Mouse (Mus musculus) forebrain, embryonic 10.5 days (tissue): Measurements from ENCODE around the gene Rreb1. TPM values are rescaled to one million over a fixed set of nuclear protein-coding genes. Genes with fewer than 3 reads are reported as not detected.
A peak's percentile ranks its signal among the peaks of the same experiment; 100 is the strongest.

Source experiments
- DNase-seq: peaks from one replicate; pipeline ENCODE4 v3.0.0-alpha.2; 2017; ENCODE audit warnings: low spot score; ENCODE audit errors: extremely low spot score
- H3K27ac ChIP-seq: fragments of 300-500 bp; sonication (generic); 2 replicates; pipeline ENCODE4 v1.5.1; 2016; ENCODE audit warnings: mild to moderate bottlenecking
- H3K27me3 ChIP-seq: fragments of 300-500 bp; sonication (generic); 2 replicates; pipeline ENCODE4 v1.6.1; 2016; ENCODE audit warnings: mild to moderate bottlenecking; ENCODE audit not compliant: poor library complexity, severe bottlenecking
- H3K36me3 ChIP-seq: fragments of 300-500 bp; sonication (generic); replicated peaks from 2 replicates; pipeline ENCODE4 v1.6.1; 2016; ENCODE audit warnings: mild to moderate bottlenecking, moderate library complexity
- H3K4me1 ChIP-seq: fragments of 300-500 bp; sonication (generic); 2 replicates; pipeline ENCODE4 v1.6.1; 2016
- H3K4me3 ChIP-seq: fragments of 300-500 bp; sonication (generic); 2 replicates; pipeline ENCODE4 v1.5.1; 2016; ENCODE audit warnings: mild to moderate bottlenecking, moderate library complexity
- H3K9me3 ChIP-seq: fragments of 300-500 bp; sonication (generic); 2 replicates; pipeline ENCODE4 v1.6.1; 2016; ENCODE audit warnings: mild to moderate bottlenecking, moderate library complexity
- WGBS: fragments of 180-500 bp; shearing (Covaris S2); methylation state at CpG from one replicate; pipeline ENCODE4 v1.1.7; 2016; 5-methylcytosine and 5-hydroxymethylcytosine counted together
- polyA plus RNA-seq: library from polyadenylated mRNA; unstranded; fragments of >200 nt; fragmentation: Nextera tagmentation; extraction: Ambion mirVana; gene quantifications from 2 replicates; pipeline ENCODE4 v1.2.1, GENCODE M21; 2016

Gene Rreb1
- polyA plus RNA-seq, 1 experiment from 2014 or later: 6.6 TPM

GRCm38 (mm10) chr13:37853441-37853840, 75.2 kb downstream of the Rreb1 start:
- 61% methylated on average over 4 of the region's 4 CpGs for WGBS
- DNase-seq: no peak
- no peaks in the 10 kb centered on the region for H3K36me3 ChIP-seq
- no peak overlapping the region for H3K27ac ChIP-seq
- H3K9me3 ChIP-seq: no peaks in the 10 kb centered on the region
- H3K4me1 ChIP-seq: peaks cover 45% of the 10 kb centered on the region
- H3K4me3 ChIP-seq: no peak overlapping the region
- H3K27me3 ChIP-seq: peaks cover 18% of the 10 kb centered on the region

GRCm38 (mm10) chr13:37854031-37854431, 75.8 kb downstream of the Rreb1 start:
- under 1% methylated on average over 14 of the region's 14 CpGs for WGBS
- Histone ChIP-seq H3K36me3 (no peaks in the 10 kb centered on the region), H3K9me3 (no peaks in the 10 kb centered on the region), H3K4me1 (peaks cover 51% of the 10 kb centered on the region), H3K27ac (peak overlapping the region; percentile 81), H3K4me3 (peak overlapping the region; percentile 42), H3K27me3 (peaks cover 24% of the 10 kb centered on the region)
- DNase-seq: no peak

GRCm38 (mm10) chr13:37854455-37855220, 76.4 kb downstream of the Rreb1 start:
- H3K4me1 ChIP-seq: peaks cover 54% of the 10 kb centered on the region
- DNase-seq: no peak
- no peaks in the 10 kb centered on the region for H3K9me3 ChIP-seq
- H3K36me3 ChIP-seq: no peaks in the 10 kb centered on the region
- 11% methylated on average over 14 of the region's 14 CpGs for WGBS
- peak overlapping the region; percentile 42 for H3K4me3 ChIP-seq
- H3K27me3 ChIP-seq: peaks cover 30% of the 10 kb centered on the region
- peak overlapping the region; percentile 81 for H3K27ac ChIP-seq

DNA sequence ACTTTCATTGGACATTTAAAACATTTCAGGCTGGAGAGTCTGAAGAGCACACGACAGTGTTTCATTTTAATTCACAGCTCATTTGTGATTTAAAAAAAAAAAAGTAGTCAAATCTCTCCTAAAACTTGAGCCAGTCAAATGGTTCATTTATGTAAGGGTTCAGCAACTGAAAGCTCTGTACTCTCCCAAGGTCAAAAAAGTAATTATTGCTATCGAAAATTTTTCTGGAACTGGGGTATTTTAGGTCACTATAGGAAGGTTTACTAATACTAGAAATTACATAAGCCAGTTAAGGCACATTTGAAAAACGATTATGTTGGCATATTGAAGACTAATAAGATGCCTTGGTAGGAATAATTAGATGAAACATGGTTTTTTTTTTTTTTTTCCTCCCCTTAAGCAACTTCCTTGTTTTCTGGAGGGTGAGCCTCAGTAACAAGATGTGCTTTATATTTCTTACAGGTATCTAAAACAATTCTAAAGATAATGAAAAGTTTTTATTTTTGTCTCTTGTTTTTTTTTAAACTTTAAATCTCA, 77.1 kb downstream of the Rreb1 start:
- H3K27ac ChIP-seq: no peak overlapping the region
- no peak overlapping the region for H3K4me3 ChIP-seq
- no peaks in the 10 kb centered on the region for H3K9me3 ChIP-seq
- peaks cover 58% of the 10 kb centered on the region for H3K4me1 ChIP-seq
- 59% methylated on average over 3 of the region's 3 CpGs for WGBS
- DNase-seq: no peak
- H3K27me3 ChIP-seq: peaks cover 32% of the 10 kb centered on the region
- no peaks in the 10 kb centered on the region for H3K36me3 ChIP-seq

GRCm38 (mm10) chr13:37855765-37856164, 77.6 kb downstream of the Rreb1 start:
- H3K27me3 ChIP-seq: peaks cover 32% of the 10 kb centered on the region
- no peak overlapping the region for H3K27ac ChIP-seq
- no peak for DNase-seq
- no peaks in the 10 kb centered on the region for H3K36me3 ChIP-seq
- no peak overlapping the region for H3K4me3 ChIP-seq
- no peaks in the 10 kb centered on the region for H3K9me3 ChIP-seq
- H3K4me1 ChIP-seq: peaks cover 58% of the 10 kb centered on the region

DNA sequence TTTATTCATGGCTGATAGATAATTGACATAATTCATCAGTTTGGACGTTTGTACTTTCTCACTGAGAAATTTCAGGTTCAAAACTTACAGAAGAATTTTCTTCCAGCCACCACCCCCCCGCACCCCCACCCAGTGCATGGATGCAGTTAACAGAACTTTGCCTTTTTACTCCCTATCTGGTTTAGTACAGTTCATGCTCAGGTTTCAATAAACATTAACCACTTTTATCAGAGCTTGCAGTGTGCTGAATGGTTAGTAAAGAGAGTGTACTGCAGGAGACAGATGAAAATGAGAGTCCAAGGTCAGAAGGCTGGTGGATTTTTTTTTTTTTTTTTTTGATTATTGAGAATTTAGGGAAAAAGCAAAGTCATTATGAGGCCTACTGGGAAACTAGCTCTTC, 78.3 kb downstream of the Rreb1 start:
- Histone ChIP-seq H3K4me1 (peaks cover 65% of the 10 kb centered on the region), H3K36me3 (no peaks in the 10 kb centered on the region), H3K27ac (no peak overlapping the region), H3K27me3 (peaks cover 32% of the 10 kb centered on the region), H3K4me3 (0 out of 2 replicates have a peak overlapping the region, but pooled peaks have one; percentile 63), H3K9me3 (no peaks in the 10 kb centered on the region)
- no peak for DNase-seq
- 55% methylated on average over 2 of the region's 2 CpGs for WGBS

DNA sequence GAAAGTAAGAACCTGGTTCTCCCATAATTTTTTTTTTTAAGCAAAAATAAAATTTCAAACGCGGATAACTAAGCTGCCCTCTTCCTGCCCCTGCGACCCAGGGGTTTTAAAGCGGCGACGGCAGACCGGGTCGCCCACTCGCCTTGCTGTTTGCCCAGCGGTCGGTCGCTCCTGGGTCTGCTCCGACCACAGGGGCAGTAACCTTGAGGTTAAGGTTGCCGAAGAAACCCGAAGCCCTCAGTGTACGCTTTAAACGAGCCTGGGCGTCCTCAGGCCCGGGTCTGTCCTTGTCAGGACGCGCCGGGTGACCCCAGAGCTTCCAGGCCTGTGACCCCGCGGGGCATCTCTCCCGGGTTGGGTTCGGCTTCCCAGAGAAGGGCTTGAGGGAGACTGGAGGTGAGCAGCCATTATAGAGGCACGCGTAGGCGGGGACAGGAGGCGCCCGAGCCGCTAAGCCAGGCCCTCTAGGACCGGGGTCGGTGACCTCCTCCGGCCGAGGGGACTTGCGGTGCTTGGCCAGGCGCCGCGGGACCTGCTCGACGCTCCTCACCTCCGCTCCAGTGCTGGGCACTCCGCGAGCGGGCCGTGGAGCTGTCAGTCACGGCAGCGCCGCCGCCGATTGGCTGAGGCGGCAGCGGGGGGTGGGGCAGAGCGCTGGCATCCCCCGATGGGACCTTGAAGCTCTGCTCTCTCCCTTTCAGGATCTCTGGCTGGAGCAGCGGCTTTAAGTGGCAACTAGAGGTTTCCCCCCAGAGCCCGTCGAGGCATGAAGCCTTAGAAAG, 79.3 kb downstream of the Rreb1 start:
- DNase-seq: peak; percentile 89
- Histone ChIP-seq H3K27me3 (peaks cover 32% of the 10 kb centered on the region), H3K36me3 (no peaks in the 10 kb centered on the region), H3K4me3 (peak overlapping the region; percentile 63), H3K9me3 (no peaks in the 10 kb centered on the region), H3K4me1 (peaks cover 75% of the 10 kb centered on the region), H3K27ac (peak overlapping the region; percentile 83)
- WGBS: under 1% methylated on average over 59 of the region's 59 CpGs

GRCm38 (mm10) chr13:37858066-37858501, 79.9 kb downstream of the Rreb1 start:
- Histone ChIP-seq H3K27ac (peak overlapping the region; percentile 83), H3K4me1 (peaks cover 81% of the 10 kb centered on the region)
- DNase-seq: no peak

DNA sequence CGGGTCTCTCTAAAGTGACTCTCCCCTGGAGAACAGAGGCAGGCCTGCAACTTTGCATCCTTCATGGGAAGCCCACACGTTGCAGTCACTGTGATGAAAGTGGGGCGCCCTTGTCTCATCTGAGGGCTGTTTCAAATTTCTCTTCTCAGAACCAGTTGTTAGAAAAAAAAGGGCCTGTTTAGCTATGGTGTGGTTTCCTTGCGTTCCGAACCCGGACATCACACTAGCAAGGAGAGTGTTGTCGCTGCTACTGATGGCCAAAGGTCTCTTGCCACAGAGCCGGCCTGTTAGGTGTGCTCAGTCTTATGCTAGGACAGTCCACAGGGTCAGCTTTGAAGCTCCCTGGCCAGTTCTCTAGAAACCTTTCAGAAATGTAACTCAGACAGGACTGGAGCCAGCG, 80.3 kb downstream of the Rreb1 start:
- 30% methylated on average over 9 of the region's 9 CpGs for WGBS
- no peak for DNase-seq
- peak overlapping the region; percentile 83 for H3K27ac ChIP-seq

More at GRCm38 (mm10) chr13:37858066-37858501, 79.9 kb downstream of the Rreb1 start:
- peaks cover 32% of the 10 kb centered on the region for H3K27me3 ChIP-seq
- 4% methylated on average over 19 of the region's 19 CpGs for WGBS
- no peaks in the 10 kb centered on the region for H3K9me3 ChIP-seq
- no peaks in the 10 kb centered on the region for H3K36me3 ChIP-seq
- H3K4me3 ChIP-seq: peak overlapping the region; percentile 63

DNA sequence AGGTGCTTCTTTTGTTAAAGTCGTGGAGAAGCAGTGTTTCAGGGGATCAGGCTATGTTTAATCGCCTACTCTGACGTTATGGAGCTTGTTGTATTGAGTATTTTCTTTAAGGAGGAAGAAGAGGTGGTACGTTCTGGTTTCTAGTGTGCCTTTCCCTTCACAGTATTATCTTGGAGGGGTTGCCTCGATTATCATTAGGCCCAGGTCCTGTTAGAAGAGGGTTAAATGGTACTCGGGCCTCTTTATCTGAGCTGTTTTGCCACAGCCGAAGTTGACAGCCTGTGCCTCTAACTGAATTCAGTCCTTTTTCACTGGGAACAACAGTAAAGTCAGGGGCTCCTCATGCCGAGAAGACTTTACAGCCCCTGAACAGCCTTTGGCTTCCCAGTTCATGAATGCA, 81.6 kb downstream of the Rreb1 start:
- DNase-seq: no peak
- Histone ChIP-seq H3K9me3 (no peaks in the 10 kb centered on the region), H3K27ac (0 out of 2 replicates have a peak overlapping the region, but pooled peaks have one; percentile 3), H3K36me3 (no peaks in the 10 kb centered on the region; the same call in 1 of the 2 replicates), H3K4me3 (no peak overlapping the region), H3K4me1 (peaks cover 69% of the 10 kb centered on the region), H3K27me3 (peaks cover 32% of the 10 kb centered on the region)
- 69% methylated on average over 8 of the region's 8 CpGs for WGBS

More for the DNA sequence above, 80.3 kb downstream of the Rreb1 start:
- Histone ChIP-seq H3K36me3 (no peaks in the 10 kb centered on the region), H3K4me3 (peak overlapping the region; percentile 63), H3K27me3 (peaks cover 32% of the 10 kb centered on the region), H3K9me3 (no peaks in the 10 kb centered on the region), H3K4me1 (peaks cover 81% of the 10 kb centered on the region)

DNA sequence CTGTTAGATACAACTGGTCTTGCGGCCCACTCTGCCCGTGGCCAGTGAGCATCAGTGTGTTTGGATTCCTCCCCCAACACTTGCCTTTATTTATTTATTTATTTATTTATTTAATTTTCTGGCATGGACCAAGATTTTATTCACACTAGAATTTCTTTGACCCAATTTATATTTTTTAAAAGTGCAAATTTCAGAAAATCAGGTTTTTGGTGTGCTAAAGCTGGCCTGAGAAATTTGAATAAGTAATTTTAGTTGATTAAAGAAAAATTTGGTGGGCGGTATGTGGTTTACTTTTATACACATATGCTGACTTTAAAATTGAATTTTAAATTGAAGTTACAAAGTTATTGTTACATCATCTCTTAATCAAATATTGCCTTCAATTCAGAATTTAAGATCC, 82.0 kb downstream of the Rreb1 start:
- Histone ChIP-seq H3K27me3 (peaks cover 32% of the 10 kb centered on the region), H3K27ac (0 out of 2 replicates have a peak overlapping the region, but pooled peaks have one; percentile 3), H3K4me1 (peaks cover 66% of the 10 kb centered on the region), H3K4me3 (no peak overlapping the region), H3K9me3 (no peaks in the 10 kb centered on the region), H3K36me3 (no peaks in the 10 kb centered on the region; the same call in 1 of the 2 replicates)
- no peak for DNase-seq
- WGBS: 86% methylated on average over 3 of the region's 3 CpGs

GRCm38 (mm10) chr13:37860789-37861188, 82.6 kb downstream of the Rreb1 start:
- H3K27me3 ChIP-seq: peaks cover 30% of the 10 kb centered on the region
- no peaks in the 10 kb centered on the region for H3K9me3 ChIP-seq
- DNase-seq: no peak
- no peak overlapping the region for H3K27ac ChIP-seq
- WGBS: 87% methylated on average over 3 of the region's 3 CpGs
- no peak overlapping the region for H3K4me3 ChIP-seq
- H3K4me1 ChIP-seq: peaks cover 63% of the 10 kb centered on the region
- H3K36me3 ChIP-seq: no peaks in the 10 kb centered on the region; the same call in 1 of the 2 replicates
